Mouse (Mus musculus): ENCODE results near the gene Pdzk1ip1. TPM values are rescaled to one million over a fixed set of nuclear protein-coding genes. Genes with fewer than 3 reads are reported as not detected.

Pdzk1ip1 gene
- total and polyA plus RNA-seq, 3 experiments: 0.14 TPM; not detected in 2

GRCm38 (mm10) chr4:115123507-115123906 lies 35.0 kb downstream of the Pdzk1ip1 start:
- peaks cover 0 to 3% of the 10 kb centered on the region in 2 experiments; a peak in 2 of 4 replicates for H3K4me1 ChIP-seq (ENCODE audit: control insufficient read depth in 1 of 2, insufficient read depth in 2 of 2, low read length in 2 of 2)
- H3K4me3 ChIP-seq (ENCODE audit: control insufficient read depth in 1 of 2, insufficient read depth in 1 of 2, low read depth in 2 of 2, low read length in 2 of 2): no peak overlapping the region
- no peak overlapping the region for H3K9ac ChIP-seq (ENCODE audit: control insufficient read depth, low read depth, low read length, poor library complexity, severe bottlenecking)
- no peaks in the 10 kb centered on the region for H3K36me3 ChIP-seq (ENCODE audit: control insufficient read depth in 1 of 2, insufficient read depth in 2 of 2, low read length in 2 of 2)
- DNase-seq (ENCODE audit: low read depth, low spot score): no peak
- no peaks in the 10 kb centered on the region for H3K79me2 ChIP-seq (ENCODE audit: control insufficient read depth, insufficient read depth, low read length, poor library complexity)
- no peak overlapping the region for H3K27ac ChIP-seq (ENCODE audit: control insufficient read depth, low read depth, low read length)
- TF ChIP-seq TCF12 (IDR thresholded peaks at IDR 0.05; ENCODE audit: low read depth, low read length): peak; percentile 18; the same call in 1 of the 2 replicates
- no peak for TF ChIP-seq MEF2A (IDR thresholded peaks at IDR 0.05; ENCODE audit: extremely low read depth, insufficient replicate concordance, low read depth, low read length, poor library complexity, severe bottlenecking)
- TF ChIP-seq TAL1 (IDR thresholded peaks at IDR 0.05; ENCODE audit: low read length): peak; percentile 22; the same call in 1 of the 2 replicates
- no peaks in the 10 kb centered on the region for H3K9me3 ChIP-seq (replicated peaks; ENCODE audit: insufficient read depth, low read length)
- no peaks in the 10 kb centered on the region; a peak in 1 of 4 replicates for H3K27me3 ChIP-seq (ENCODE audit: control insufficient read depth in 1 of 2, insufficient read depth in 2 of 2, low read length in 2 of 2)

DNA sequence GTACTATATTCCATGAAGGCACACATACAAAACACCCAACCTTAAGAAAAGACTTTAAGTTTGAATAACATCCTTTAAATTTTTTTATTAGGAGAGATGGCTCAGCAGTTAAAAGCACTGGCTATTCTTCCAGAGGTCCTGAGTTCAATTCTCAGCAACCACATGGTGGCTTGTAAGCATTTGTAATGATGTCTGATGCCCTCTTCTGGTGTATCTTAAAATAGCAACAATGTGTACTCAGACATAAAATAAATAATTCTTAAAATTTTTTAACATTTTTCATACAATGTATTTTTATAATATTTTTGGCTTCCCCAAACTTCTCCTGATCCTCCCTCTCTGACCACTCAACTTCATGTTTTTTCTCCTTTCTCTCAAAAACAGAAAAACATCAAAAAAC lies 36.2 kb downstream of the Pdzk1ip1 start:
- no peaks in the 10 kb centered on the region for H3K9me3 ChIP-seq (replicated peaks; ENCODE audit: insufficient read depth, low read length)
- H3K27ac ChIP-seq (ENCODE audit: control insufficient read depth, low read depth, low read length): no peak overlapping the region
- H3K9ac ChIP-seq (ENCODE audit: control insufficient read depth, low read depth, low read length, poor library complexity, severe bottlenecking): no peak overlapping the region
- TF ChIP-seq MYC (IDR thresholded peaks at IDR 0.05; ENCODE audit: low read depth, low read length) (peak; percentile 80; the same call in 1 of the 2 replicates), RAD21 (IDR thresholded peaks at IDR 0.05; ENCODE audit: low read depth, low read length) (peak; percentile 52), ZC3H11A (IDR thresholded peaks at IDR 0.05; ENCODE audit: low read depth, low read length) (0 out of 2 replicates have a peak, but pooled peaks have one; percentile 9), BHLHE40 (IDR thresholded peaks at IDR 0.05; ENCODE audit: borderline replicate concordance, low read depth, low read length) (no peak), POLR2AphosphoS5 (IDR thresholded peaks at IDR 0.05; ENCODE audit: borderline replicate concordance, low read depth, low read length) (no peak), CTCF (IDR thresholded peaks at IDR 0.05 in 2 of 3, conservative IDR thresholded peaks at IDR 0.05 in 1 of 3; ENCODE audit: control insufficient read depth in 1 of 3, insufficient read depth in 1 of 3, low read depth in 2 of 3, low read length in 3 of 3, poor library complexity in 1 of 3, severe bottlenecking in 1 of 3) (peak in 2 of 3 experiments; percentile 39 to 54), SMC3 (IDR thresholded peaks at IDR 0.05; ENCODE audit: low read depth, low read length) (peak; percentile 47)
- DNase-seq (ENCODE audit: low read depth, low spot score): peak; percentile 61
- H3K4me1 ChIP-seq (ENCODE audit: control insufficient read depth in 1 of 2, insufficient read depth in 2 of 2, low read length in 2 of 2): peaks cover 0 to 3% of the 10 kb centered on the region in 2 experiments; a peak in 2 of 4 replicates
- no peaks in the 10 kb centered on the region for H3K79me2 ChIP-seq (ENCODE audit: control insufficient read depth, insufficient read depth, low read length, poor library complexity)
- H3K4me3 ChIP-seq (ENCODE audit: control insufficient read depth in 1 of 2, insufficient read depth in 1 of 2, low read depth in 2 of 2, low read length in 2 of 2): no peak overlapping the region
- no peaks in the 10 kb centered on the region for H3K36me3 ChIP-seq (ENCODE audit: control insufficient read depth in 1 of 2, insufficient read depth in 2 of 2, low read length in 2 of 2)
- H3K27me3 ChIP-seq (ENCODE audit: control insufficient read depth in 1 of 2, insufficient read depth in 2 of 2, low read length in 2 of 2): no peaks in the 10 kb centered on the region; a peak in 1 of 4 replicates

DNA sequence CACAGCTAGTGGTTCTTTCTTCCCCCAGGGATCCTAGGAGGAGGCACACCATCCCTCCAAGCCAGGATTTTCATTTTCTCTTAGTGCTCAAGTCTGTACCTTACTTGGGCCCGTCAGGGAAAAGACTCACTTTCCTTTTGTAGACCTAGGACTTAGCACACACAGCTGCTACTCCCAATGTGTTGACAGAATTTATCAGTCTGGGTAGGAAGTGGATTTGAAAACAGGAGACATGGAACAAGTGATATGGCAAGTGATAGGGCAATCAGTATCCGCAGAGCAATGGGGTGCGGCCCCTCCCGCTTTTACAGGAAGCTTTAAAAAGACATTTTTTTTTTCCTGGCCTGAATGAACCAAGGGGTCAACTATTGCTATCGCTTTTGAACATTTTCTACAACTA lies 44.6 kb downstream of the Pdzk1ip1 start:
- Histone ChIP-seq H3K27me3 (ENCODE audit: control insufficient read depth in 1 of 2, insufficient read depth in 2 of 2, low read length in 2 of 2) (no peaks in the 10 kb centered on the region), H3K9me3 (replicated peaks; ENCODE audit: insufficient read depth, low read length) (no peaks in the 10 kb centered on the region), H3K4me3 (ENCODE audit: control insufficient read depth in 1 of 2, insufficient read depth in 1 of 2, low read depth in 2 of 2, low read length in 2 of 2) (peak overlapping the region; percentile 7 to 11), H3K79me2 (ENCODE audit: control insufficient read depth, insufficient read depth, low read length, poor library complexity) (no peaks in the 10 kb centered on the region), H3K4me1 (ENCODE audit: control insufficient read depth in 1 of 2, insufficient read depth in 2 of 2, low read length in 2 of 2) (peaks cover 0 to 13% of the 10 kb centered on the region in 2 experiments; a peak in 2 of 4 replicates), H3K9ac (ENCODE audit: control insufficient read depth, low read depth, low read length, poor library complexity, severe bottlenecking) (no peak overlapping the region), H3K36me3 (ENCODE audit: control insufficient read depth in 1 of 2, insufficient read depth in 2 of 2, low read length in 2 of 2) (peaks cover 0 to 7% of the 10 kb centered on the region in 2 experiments; a peak in 2 of 4 replicates), H3K27ac (ENCODE audit: control insufficient read depth, low read depth, low read length) (no peak overlapping the region)
- TF ChIP-seq RCOR1 (IDR thresholded peaks at IDR 0.05; ENCODE audit: low read depth, low read length): peak; percentile 58; the same call in 1 of the 2 replicates
- TF ChIP-seq ETS1 (IDR thresholded peaks at IDR 0.05; ENCODE audit: low read depth, low read length): peak; percentile 80
- TF ChIP-seq TCF12 (IDR thresholded peaks at IDR 0.05; ENCODE audit: low read depth, low read length): peak; percentile 91
- TF ChIP-seq ZNF384 (IDR thresholded peaks at IDR 0.05; ENCODE audit: low read depth, low read length): peak; percentile 83
- peak; percentile 87 for TF ChIP-seq GATA1 (IDR thresholded peaks at IDR 0.05; ENCODE audit: low read depth, low read length)
- TF ChIP-seq ZKSCAN1 (IDR thresholded peaks at IDR 0.05; ENCODE audit: low read depth, low read length): no peak
- TF ChIP-seq GABPA (IDR thresholded peaks at IDR 0.05; ENCODE audit: low read depth, low read length): no peak
- no peak for TF ChIP-seq NRF1 (IDR thresholded peaks at IDR 0.05; ENCODE audit: insufficient read depth, low read depth, low read length, poor library complexity, severe bottlenecking)
- TF ChIP-seq TAL1 (IDR thresholded peaks at IDR 0.05; ENCODE audit: low read length): peak; percentile 35; the same call in 1 of the 2 replicates
- peak; percentile 80 to 87 for TF ChIP-seq EP300 (IDR thresholded peaks at IDR 0.05; ENCODE audit: low read depth in 1 of 2, low read length in 2 of 2)
- TF ChIP-seq SIN3A (IDR thresholded peaks at IDR 0.05; ENCODE audit: low read length): no peak
- DNase-seq (ENCODE audit: low read depth, low spot score): peak; percentile 45
